In genomic region chr11:75652942-75653684, GRCm38 (mm10) we compare ENCODE assay signal across 8 mouse cellular contexts. TPM values are rescaled to one million over a fixed set of nuclear protein-coding genes. Genes with fewer than 3 reads are reported as not detected.
DNase-seq lines count a peak whose midpoint lies in the region; ATAC-seq lines count a peak whose summit lies in the region.

No protein-coding gene starts in this region.

- WGBS in forebrain, embryonic 16.5 days, result 33% methylated on average over 14 of the region's 14 CpGs
- WGBS in lung, embryonic 16.5 days, result 32% methylated on average over 14 of the region's 14 CpGs
- WGBS in stomach, embryonic 14.5 days, result 33% methylated on average over 14 of the region's 14 CpGs

- no peaks in the 10 kb centered on the region for H3K9me3 ChIP-seq in forebrain, embryonic 16.5 days (ENCODE audit: control insufficient read depth, low read length)
- no peaks in the 10 kb centered on the region for H3K9me3 ChIP-seq in lung, embryonic 16.5 days (ENCODE audit: control insufficient read depth, low read length)
- no peaks in the 10 kb centered on the region for H3K9me3 ChIP-seq in stomach, embryonic 14.5 days (ENCODE audit: control insufficient read depth, low read depth, low read length)

- peak overlapping the region; percentile 53 for H3K4me3 ChIP-seq in forebrain, embryonic 16.5 days (replicated peaks; ENCODE audit: low read length)
- H3K4me3 ChIP-seq in lung, embryonic 16.5 days (ENCODE audit: low read length), result peak overlapping the region; percentile 62
- peak overlapping the region; percentile 44 for H3K4me3 ChIP-seq in stomach, embryonic 14.5 days (ENCODE audit: low read depth, low read length)

- H3K36me3 ChIP-seq in forebrain, embryonic 16.5 days (ENCODE audit: control insufficient read depth, insufficient read depth), result no peaks in the 10 kb centered on the region
- no peaks in the 10 kb centered on the region for H3K36me3 ChIP-seq in lung, embryonic 16.5 days (ENCODE audit: control insufficient read depth, insufficient read depth, low read length)
- H3K36me3 ChIP-seq in stomach, embryonic 14.5 days (ENCODE audit: control insufficient read depth, insufficient read depth, low read length), result no peaks in the 10 kb centered on the region; the same call in 1 of the 2 replicates

- DNase-seq in urinary bladder, postnatal 14 days (ENCODE audit: low spot score), result peak; percentile 72
- DNase-seq in urinary bladder, postnatal 10 days (ENCODE audit: low spot score), result no peak
- peak; percentile 67 for DNase-seq in kidney, adult 18-20 months
- no peak for DNase-seq in frontal cortex, postnatal 14 days (ENCODE audit: low spot score in 2 of 2)
- no peak for DNase-seq in layer of hippocampus, adult 8-10 months (ENCODE audit: low spot score in 2 of 2)

- no peak overlapping the region for H3K27ac ChIP-seq in forebrain, embryonic 16.5 days (ENCODE audit: low read length)
- H3K27ac ChIP-seq in lung, embryonic 16.5 days (ENCODE audit: low read length), result peak overlapping the region; percentile 97
- peak overlapping the region; percentile 66 for H3K27ac ChIP-seq in stomach, embryonic 14.5 days (ENCODE audit: low read length)

- H3K9ac ChIP-seq in forebrain, embryonic 16.5 days (replicated peaks; ENCODE audit: low read depth, low read length), result no peak overlapping the region
- peak overlapping the region; percentile 70 for H3K9ac ChIP-seq in lung, embryonic 16.5 days (ENCODE audit: low read length)
- H3K9ac ChIP-seq in stomach, embryonic 14.5 days (replicated peaks; ENCODE audit: low read depth, low read length), result no peak overlapping the region; the same call in 1 of the 2 replicates

- peak overlapping the region; percentile 84 for H3K4me2 ChIP-seq in forebrain, embryonic 16.5 days (ENCODE audit: low read length)
- H3K4me2 ChIP-seq in lung, embryonic 16.5 days (ENCODE audit: low read depth, low read length), result peak overlapping the region; percentile 81
- peak overlapping the region; percentile 81 for H3K4me2 ChIP-seq in stomach, embryonic 14.5 days (replicated peaks; ENCODE audit: low read depth, low read length)

- H3K27me3 ChIP-seq in forebrain, embryonic 16.5 days (replicated peaks; ENCODE audit: control insufficient read depth, insufficient read depth, low read length), result peaks cover 9% of the 10 kb centered on the region
- no peaks in the 10 kb centered on the region for H3K27me3 ChIP-seq in lung, embryonic 16.5 days (ENCODE audit: control insufficient read depth, insufficient read depth, low read depth, low read length)
- H3K27me3 ChIP-seq in stomach, embryonic 14.5 days (ENCODE audit: control insufficient read depth, insufficient read depth, low read length), result no peaks in the 10 kb centered on the region

- H3K4me1 ChIP-seq in forebrain, embryonic 16.5 days (replicated peaks; ENCODE audit: control insufficient read depth, insufficient read depth, low read length), result peaks cover 47% of the 10 kb centered on the region
- H3K4me1 ChIP-seq in lung, embryonic 16.5 days (replicated peaks; ENCODE audit: control insufficient read depth, insufficient read depth, low read length), result peaks cover 49% of the 10 kb centered on the region
- H3K4me1 ChIP-seq in stomach, embryonic 14.5 days (ENCODE audit: control insufficient read depth, insufficient read depth, low read length), result peaks cover 35% of the 10 kb centered on the region

- no peak for ATAC-seq in forebrain, embryonic 16.5 days
- ATAC-seq in lung, embryonic 16.5 days (ENCODE audit: low read depth), result no peak
- ATAC-seq in stomach, embryonic 14.5 days (ENCODE audit: insufficient number of reproducible peaks, insufficient read depth, low FRiP score, low read depth), result no peak

RNA-seq across cellular contexts. Expression of gene Myo1c, which starts 2.8 kb away (rescaled TPM):
- polyA plus RNA-seq in forebrain, embryonic 16.5 days (2015; fragmentation: Nextera tagmentation; extraction: Ambion mirVana), result 11.3 and 11.9 TPM in 2 replicates
- polyA plus RNA-seq in lung, embryonic 16.5 days (2015; fragmentation: Nextera tagmentation; extraction: Ambion mirVana), result 93.0 and 96.5 TPM in 2 replicates
- polyA plus RNA-seq in stomach, embryonic 14.5 days (2014; fragmentation: Nextera tagmentation; extraction: Ambion mirVana), result 31.2 and 34.3 TPM in 2 replicates
- total RNA-seq in layer of hippocampus, adult 8-10 months (2022), result 10 to 100 TPM; 17.0 to 24.3 (median 20.5) TPM

RNA-seq across cellular contexts. Expression of gene Inpp5k, which starts 22.3 kb away (rescaled TPM):
- polyA plus RNA-seq in forebrain, embryonic 16.5 days (2015; fragmentation: Nextera tagmentation; extraction: Ambion mirVana), result 54.4 and 59.3 TPM in 2 replicates
- 33.8 and 35.4 TPM in 2 replicates for polyA plus RNA-seq in lung, embryonic 16.5 days (2015; fragmentation: Nextera tagmentation; extraction: Ambion mirVana)
- 25.9 and 27.7 TPM in 2 replicates for polyA plus RNA-seq in stomach, embryonic 14.5 days (2014; fragmentation: Nextera tagmentation; extraction: Ambion mirVana)
- total RNA-seq in layer of hippocampus, adult 8-10 months (2022), result 10 to 100 TPM; 45.1 to 54.5 (median 50.2) TPM

RNA-seq across cellular contexts. Expression of gene Crk, which starts 25.9 kb away (rescaled TPM):
- polyA plus RNA-seq in forebrain, embryonic 16.5 days (2015; fragmentation: Nextera tagmentation; extraction: Ambion mirVana), result 130 and 142 TPM in 2 replicates
- polyA plus RNA-seq in lung, embryonic 16.5 days (2015; fragmentation: Nextera tagmentation; extraction: Ambion mirVana), result 108 and 112 TPM in 2 replicates
- polyA plus RNA-seq in stomach, embryonic 14.5 days (2014; fragmentation: Nextera tagmentation; extraction: Ambion mirVana), result 101 and 104 TPM in 2 replicates
- 100 to 1,000 TPM; 111 to 128 (median 120) TPM for total RNA-seq in layer of hippocampus, adult 8-10 months (2022)

Comparison
In these comparisons a context has a peak if more than half of its experiments do, and no peak if none do; other contexts are left out.
1. DNase-seq: peak in urinary bladder, postnatal 14 days (single experiment) and kidney, adult 18-20 months (single experiment); none in urinary bladder, postnatal 10 days (single experiment), frontal cortex, postnatal 14 days (0 of 2) and layer of hippocampus, adult 8-10 months (0 of 2).
2. Peak in every context shown above with its lines, with median percentiles within 50 percentile points of each other: H3K4me2 ChIP-seq and H3K4me3 ChIP-seq.